Mouse (Mus musculus) stomach, embryonic 16.5 days (tissue): Measurements from ENCODE around the gene Tram2. TPM values are rescaled to one million over a fixed set of nuclear protein-coding genes. Genes with fewer than 3 reads are reported as not detected.
A peak's percentile ranks its signal among the peaks of the same experiment; 100 is the strongest.

Experiments
- ATAC-seq: fragments of 200-750 bp; cut with Nextera tagmentation; 2 replicates; pipeline ENCODE4 v1.8.0; 2017; ENCODE audit warnings: moderate number of reproducible peaks, moderate TSS enrichment; ENCODE audit not compliant: insufficient read depth, low FRiP score
- H3K27ac ChIP-seq: fragments of 300-500 bp; sonication (generic); 2 replicates; pipeline ENCODE4 v1.5.1; 2014; ENCODE audit warnings: low read length
- H3K27me3 ChIP-seq: fragments of 300-500 bp; sonication (generic); 2 replicates; pipeline ENCODE4 v1.6.1; 2014; ENCODE audit warnings: low read length, control low read depth, mixed read lengths; ENCODE audit not compliant: control insufficient read depth, insufficient read depth
- H3K36me3 ChIP-seq: fragments of 300-500 bp; sonication (generic); 2 replicates; pipeline ENCODE4 v1.6.1; 2014; ENCODE audit warnings: low read length; ENCODE audit not compliant: control insufficient read depth, insufficient read depth
- H3K4me1 ChIP-seq: fragments of 300-500 bp; sonication (generic); 2 replicates; pipeline ENCODE4 v1.6.1; 2014; ENCODE audit warnings: low read length, control low read depth, mixed read lengths; ENCODE audit not compliant: control insufficient read depth, insufficient read depth
- H3K4me2 ChIP-seq: fragments of 300-500 bp; sonication (generic); 2 replicates; pipeline ENCODE4 v1.6.1; 2014; ENCODE audit warnings: low read depth, low read length, mixed read lengths
- H3K4me3 ChIP-seq: fragments of 300-500 bp; sonication (generic); replicated peaks from 2 replicates; pipeline ENCODE4 v1.5.1; 2014; ENCODE audit warnings: mild to moderate bottlenecking, low read length
- H3K9ac ChIP-seq: fragments of 300-500 bp; sonication (generic); 2 replicates; pipeline ENCODE4 v1.6.1; 2014; ENCODE audit warnings: low read length
- H3K9me3 ChIP-seq: fragments of 300-500 bp; sonication (generic); replicated peaks from 2 replicates; pipeline ENCODE4 v1.6.1; 2016; ENCODE audit warnings: low read length, control low read depth; ENCODE audit not compliant: control insufficient read depth
- WGBS: fragments of 180-500 bp; shearing (Covaris S2); extraction: QIAGEN DNeasy Blood & Tissue Kit; methylation state at CpG from one replicate; pipeline ENCODE4 v1.1.7; 2014; 5-methylcytosine and 5-hydroxymethylcytosine counted together
- polyA plus RNA-seq: library from polyadenylated mRNA; unstranded; fragments of >200 nt; fragmentation: Nextera tagmentation; extraction: Ambion mirVana; gene quantifications from 2 replicates; pipeline ENCODE4 v1.2.1, GENCODE M21; 2015

The Tram2 gene
- polyA plus RNA-seq, 1 experiment from 2014 or later, result 5.8 TPM

- Histone ChIP-seq H3K36me3 (no peaks in the 10 kb centered on the region), H3K4me3 (no peak overlapping the region), H3K9ac (no peak overlapping the region), H3K27me3 (no peaks in the 10 kb centered on the region), H3K4me2 (no peak overlapping the region), H3K4me1 (no peaks in the 10 kb centered on the region), H3K9me3 (no peaks in the 10 kb centered on the region), H3K27ac (no peak overlapping the region)
- 86% methylated on average over 11 of the region's 11 CpGs for WGBS
- ATAC-seq, result no peak
Measured at GRCm38 (mm10) chr1:21033065-21033791, 45.8 kb downstream of the Tram2 start.

DNA sequence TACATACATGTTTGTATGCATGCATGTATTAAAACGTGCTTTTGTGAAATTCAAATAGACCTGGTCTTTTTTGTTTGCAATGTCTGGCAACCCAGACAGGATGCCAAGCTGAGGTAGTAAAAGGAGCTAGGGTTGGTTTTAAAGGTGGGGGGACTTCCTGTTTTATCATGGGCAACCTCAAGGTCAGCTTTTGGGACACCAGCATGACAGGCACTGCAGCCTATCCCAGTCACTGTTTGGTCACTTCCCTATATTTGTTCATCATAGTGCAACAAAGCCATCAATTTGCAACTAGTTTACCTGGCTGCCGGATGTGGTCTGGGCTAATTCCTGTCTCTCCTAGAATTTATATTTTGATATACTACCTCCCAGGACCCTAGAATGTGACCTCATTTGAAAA, 47.4 kb downstream of the Tram2 start:
- no peaks in the 10 kb centered on the region for H3K36me3 ChIP-seq
- H3K9ac ChIP-seq, result no peak overlapping the region
- 84% methylated on average over 2 of the region's 2 CpGs for WGBS
- H3K4me3 ChIP-seq, result no peak overlapping the region
- H3K27ac ChIP-seq, result no peak overlapping the region
- H3K4me2 ChIP-seq, result no peak overlapping the region
- ATAC-seq, result no peak
- H3K27me3 ChIP-seq, result no peaks in the 10 kb centered on the region
- H3K4me1 ChIP-seq, result no peaks in the 10 kb centered on the region
- H3K9me3 ChIP-seq, result no peaks in the 10 kb centered on the region

GRCm38 (mm10) chr1:21029000-21029399, 50.0 kb downstream of the Tram2 start:
- 84% methylated on average over 4 of the region's 4 CpGs for WGBS
- H3K9ac ChIP-seq, result no peak overlapping the region
- no peaks in the 10 kb centered on the region for H3K4me1 ChIP-seq
- H3K27me3 ChIP-seq, result no peaks in the 10 kb centered on the region
- H3K27ac ChIP-seq, result no peak overlapping the region
- H3K36me3 ChIP-seq, result no peaks in the 10 kb centered on the region
- no peak overlapping the region for H3K4me3 ChIP-seq
- H3K4me2 ChIP-seq, result no peak overlapping the region
- no peak for ATAC-seq
- H3K9me3 ChIP-seq, result no peaks in the 10 kb centered on the region

GRCm38 (mm10) chr1:21026534-21026933, 52.5 kb downstream of the Tram2 start:
- 79% methylated on average over 7 of the region's 7 CpGs for WGBS

DNA sequence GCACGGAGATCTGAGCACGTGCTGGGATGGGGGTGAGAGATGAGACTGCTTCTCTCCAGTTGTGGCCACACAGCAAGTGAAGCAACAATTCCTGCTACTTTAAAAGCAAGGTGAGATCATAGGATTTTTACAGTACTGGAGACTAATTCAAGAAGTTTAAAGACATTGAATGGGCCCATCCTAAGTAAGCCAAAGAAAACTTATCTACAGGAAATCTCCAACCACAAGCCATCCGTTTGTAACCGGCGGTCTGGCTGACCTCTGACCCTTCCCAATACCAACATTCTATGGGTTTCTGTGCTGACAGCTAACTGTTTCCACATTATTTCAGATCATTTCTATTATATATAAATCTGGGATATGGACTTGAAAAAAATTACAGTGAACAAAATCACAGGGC, 53.8 kb downstream of the Tram2 start:
- H3K9me3 ChIP-seq, result no peaks in the 10 kb centered on the region
- no peak overlapping the region for H3K4me3 ChIP-seq
- H3K4me2 ChIP-seq, result no peak overlapping the region
- ATAC-seq, result no peak
- H3K9ac ChIP-seq, result no peak overlapping the region
- no peaks in the 10 kb centered on the region for H3K36me3 ChIP-seq
- H3K27ac ChIP-seq, result no peak overlapping the region
- no peaks in the 10 kb centered on the region for H3K4me1 ChIP-seq
- WGBS, result 76% methylated on average over 5 of the region's 5 CpGs
- no peaks in the 10 kb centered on the region for H3K27me3 ChIP-seq

More at GRCm38 (mm10) chr1:21026534-21026933, 52.5 kb downstream of the Tram2 start:
- Histone ChIP-seq H3K27me3 (no peaks in the 10 kb centered on the region), H3K4me2 (no peak overlapping the region), H3K4me1 (no peaks in the 10 kb centered on the region), H3K4me3 (no peak overlapping the region), H3K9me3 (no peaks in the 10 kb centered on the region), H3K27ac (no peak overlapping the region), H3K36me3 (no peaks in the 10 kb centered on the region), H3K9ac (no peak overlapping the region)
- ATAC-seq, result no peak

DNA sequence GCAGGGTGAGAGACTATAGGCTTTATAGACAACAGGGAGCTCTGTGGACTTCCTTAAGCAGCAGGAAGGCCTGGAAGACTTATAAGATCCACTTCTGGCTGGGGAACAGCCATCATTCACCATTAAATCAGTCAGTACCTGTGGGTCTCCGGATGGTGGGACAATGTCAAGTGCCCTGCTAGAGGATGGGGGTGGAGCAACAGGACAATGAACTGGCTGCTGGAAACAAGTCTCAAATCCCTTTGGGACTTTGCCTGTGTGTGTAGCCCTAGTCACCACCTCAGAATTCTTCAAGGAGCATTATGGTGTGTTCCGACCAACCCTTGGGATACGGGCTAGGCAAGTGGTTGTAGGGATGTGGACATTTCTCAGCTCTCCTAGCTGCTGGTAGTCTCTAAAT, 55.9 kb downstream of the Tram2 start:
- no peaks in the 10 kb centered on the region for H3K27me3 ChIP-seq
- 90% methylated on average over 3 of the region's 3 CpGs for WGBS
- H3K9ac ChIP-seq, result no peak overlapping the region
- no peaks in the 10 kb centered on the region for H3K9me3 ChIP-seq
- H3K4me2 ChIP-seq, result no peak overlapping the region
- no peak for ATAC-seq
- no peaks in the 10 kb centered on the region for H3K4me1 ChIP-seq
- no peaks in the 10 kb centered on the region for H3K36me3 ChIP-seq
- H3K4me3 ChIP-seq, result no peak overlapping the region
- no peak overlapping the region for H3K27ac ChIP-seq

DNA sequence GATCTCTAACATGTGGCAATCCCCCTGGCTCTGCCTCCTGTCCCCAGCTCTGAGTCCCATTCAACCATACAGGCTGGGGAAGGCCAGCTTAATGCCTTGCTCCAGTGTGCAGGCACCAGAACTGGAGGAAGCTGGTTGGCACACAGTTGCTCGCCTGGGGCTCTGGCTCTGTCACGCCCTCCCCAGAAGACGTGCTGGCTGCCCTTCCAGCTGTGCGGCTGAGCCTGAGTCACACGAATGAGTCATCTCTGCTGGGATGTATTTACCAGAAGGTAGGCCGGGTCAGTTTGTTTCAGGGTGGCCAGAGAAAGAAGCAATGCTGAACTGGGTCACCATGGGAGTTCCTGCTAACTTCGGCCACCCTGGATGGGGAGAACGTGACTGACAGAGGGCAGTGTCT, 64.6 kb downstream of the Tram2 start:
- Histone ChIP-seq H3K9ac (no peak overlapping the region), H3K4me2 (no peak overlapping the region), H3K27me3 (no peaks in the 10 kb centered on the region), H3K4me1 (peaks cover 10% of the 10 kb centered on the region), H3K36me3 (peaks cover 4% of the 10 kb centered on the region; the same call in 1 of the 2 replicates), H3K27ac (peak overlapping the region; percentile 46), H3K9me3 (no peaks in the 10 kb centered on the region), H3K4me3 (no peak overlapping the region)
- peak; percentile 93 for ATAC-seq
- WGBS, result 31% methylated on average over 8 of the region's 8 CpGs

DNA sequence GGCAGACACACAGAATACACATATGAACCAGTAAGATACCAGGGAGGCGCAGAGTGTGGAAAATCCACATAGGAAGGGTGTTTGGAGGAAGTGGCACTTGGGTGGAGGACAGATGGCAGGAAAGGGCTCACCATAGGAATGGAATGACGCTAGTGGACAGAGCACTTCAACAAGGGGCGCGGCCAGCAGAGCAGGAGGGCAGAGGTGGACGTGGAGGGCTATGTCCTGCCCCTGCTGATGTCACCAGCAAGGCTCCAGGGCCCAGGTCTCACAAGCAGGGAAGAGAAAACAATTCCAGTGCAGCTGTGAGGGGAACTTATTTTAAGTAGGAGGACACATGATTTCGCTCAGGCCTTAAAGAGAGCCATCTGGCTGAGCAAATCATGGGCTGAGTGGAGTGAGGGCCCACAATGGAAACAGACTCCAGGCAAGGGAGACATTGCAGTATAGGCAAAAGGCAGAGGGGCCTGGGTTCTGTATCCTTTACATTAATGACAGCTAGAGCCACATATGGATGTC, 68.7 kb downstream of the Tram2 start:
- Histone ChIP-seq H3K27ac (no peak overlapping the region), H3K9me3 (no peaks in the 10 kb centered on the region), H3K4me3 (no peak overlapping the region), H3K4me2 (no peak overlapping the region), H3K36me3 (peaks cover 4% of the 10 kb centered on the region; the same call in 1 of the 2 replicates), H3K4me1 (peaks cover 10% of the 10 kb centered on the region), H3K9ac (no peak overlapping the region), H3K27me3 (no peaks in the 10 kb centered on the region)
- 65% methylated on average over 6 of the region's 6 CpGs for WGBS
- ATAC-seq, result no peak

DNA sequence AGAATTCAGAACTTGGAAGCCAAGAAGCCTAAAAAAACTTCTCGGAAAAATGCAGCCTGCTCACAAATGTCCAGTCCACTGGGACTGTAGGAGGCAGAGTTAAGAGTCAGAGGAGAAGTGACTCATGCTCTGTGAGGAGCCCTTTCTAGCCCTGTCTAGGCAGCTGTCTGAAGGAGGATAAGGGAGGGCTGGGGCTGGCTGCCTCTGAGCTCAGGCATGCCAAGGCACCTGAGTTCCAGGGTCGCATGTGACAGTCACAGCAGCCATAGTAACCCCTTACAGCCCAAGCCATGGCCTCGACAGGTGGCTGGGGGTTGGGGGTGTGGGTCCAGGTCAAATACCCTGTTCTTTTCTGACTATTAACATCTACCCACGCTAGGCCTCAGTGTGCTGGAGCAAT, 70.1 kb downstream of the Tram2 start:
- Histone ChIP-seq H3K27me3 (no peaks in the 10 kb centered on the region), H3K27ac (no peak overlapping the region), H3K9ac (no peak overlapping the region), H3K4me2 (no peak overlapping the region), H3K4me3 (no peak overlapping the region), H3K36me3 (peaks cover 4% of the 10 kb centered on the region; the same call in 1 of the 2 replicates), H3K4me1 (no peaks in the 10 kb centered on the region; the same call in 1 of the 2 replicates), H3K9me3 (no peaks in the 10 kb centered on the region)
- 57% methylated on average over 4 of the region's 4 CpGs for WGBS
- no peak for ATAC-seq
